Mouse (Mus musculus) heart, embryonic 16.5 days (tissue): ENCODE measurements at regions not wholly inside any gene's neighbourhood (a gene's known extent, or its start where the extent isn't known, plus 50 kb on each side); places are given as distances from the start of the nearest gene placed in this dataset.

Source experiments
- ATAC-seq: fragments of 200-750 bp; cut with Nextera tagmentation; replicated peaks from 2 replicates; pipeline ENCODE4 v1.8.0; 2017; ENCODE audit warnings: moderate number of reproducible peaks; ENCODE audit not compliant: insufficient read depth, low FRiP score; ENCODE audit errors: extremely low read depth
- H3K27ac ChIP-seq: fragments of 300-500 bp; sonication (generic); 2 replicates; pipeline ENCODE4 v1.5.1; 2014; ENCODE audit warnings: mild to moderate bottlenecking, low read length, control low read depth, moderate library complexity
- H3K27me3 ChIP-seq: fragments of 300-500 bp; sonication (generic); 2 replicates; pipeline ENCODE4 v1.6.1; 2014; ENCODE audit warnings: low read length, mixed read lengths; ENCODE audit not compliant: control insufficient read depth, insufficient read depth
- H3K36me3 ChIP-seq: fragments of 300-500 bp; sonication (generic); 2 replicates; pipeline ENCODE4 v1.6.1; 2014; ENCODE audit not compliant: control insufficient read depth, insufficient read depth
- H3K4me1 ChIP-seq: fragments of 300-500 bp; sonication (generic); 2 replicates; pipeline ENCODE4 v1.6.1; 2014; ENCODE audit warnings: low read length, mixed read lengths; ENCODE audit not compliant: control insufficient read depth, insufficient read depth
- H3K4me2 ChIP-seq: fragments of 300-500 bp; sonication (generic); 2 replicates; pipeline ENCODE4 v1.6.1; 2014; ENCODE audit warnings: low read depth, mild to moderate bottlenecking, control low read depth, low read length
- H3K4me3 ChIP-seq: fragments of 300-500 bp; sonication (generic); 2 replicates; pipeline ENCODE4 v1.5.1; 2014; ENCODE audit warnings: mild to moderate bottlenecking, control low read depth, low read length
- H3K9ac ChIP-seq: fragments of 300-500 bp; sonication (generic); 2 replicates; pipeline ENCODE4 v1.6.1; 2014; ENCODE audit warnings: low read length, control low read depth
- H3K9me3 ChIP-seq: fragments of 300-500 bp; sonication (generic); replicated peaks from 2 replicates; pipeline ENCODE4 v1.6.1; 2016; ENCODE audit warnings: low read length; ENCODE audit not compliant: control insufficient read depth
- WGBS: fragments of 180-500 bp; shearing (Covaris S2); extraction: QIAGEN DNeasy Blood & Tissue Kit; methylation state at CpG from one replicate; pipeline ENCODE4 v1.1.7; 2014; 5-methylcytosine and 5-hydroxymethylcytosine counted together

DNA sequence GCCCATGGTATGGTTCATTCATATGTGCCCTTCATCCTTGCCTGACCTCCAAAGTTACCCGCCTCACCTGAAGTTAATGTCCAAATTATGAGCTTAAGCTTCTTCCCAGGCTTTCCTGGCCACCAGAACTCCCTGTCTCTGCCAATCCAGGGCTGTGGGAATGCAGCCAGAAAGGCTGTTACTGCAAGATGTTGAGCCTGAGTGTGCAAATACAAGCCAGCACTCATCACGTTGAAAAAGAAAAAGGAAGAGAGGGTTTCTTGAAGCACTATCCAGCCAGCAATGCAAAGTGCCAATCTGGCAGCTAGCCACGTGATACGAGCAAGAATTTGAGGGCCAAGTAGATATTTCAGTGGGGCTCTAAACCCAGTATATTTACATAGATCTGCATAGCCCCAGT is 213.7 kb downstream of the Hs3st3b1 start:
- Histone ChIP-seq H3K4me1 (peaks cover 10% of the 10 kb centered on the region), H3K27me3 (no peaks in the 10 kb centered on the region), H3K4me3 (no peak overlapping the region), H3K27ac (no peak overlapping the region), H3K4me2 (no peak overlapping the region), H3K9ac (no peak overlapping the region), H3K36me3 (no peaks in the 10 kb centered on the region), H3K9me3 (no peaks in the 10 kb centered on the region)
- no peak for ATAC-seq
- 31% methylated on average over 4 of the region's 4 CpGs for WGBS

DNA sequence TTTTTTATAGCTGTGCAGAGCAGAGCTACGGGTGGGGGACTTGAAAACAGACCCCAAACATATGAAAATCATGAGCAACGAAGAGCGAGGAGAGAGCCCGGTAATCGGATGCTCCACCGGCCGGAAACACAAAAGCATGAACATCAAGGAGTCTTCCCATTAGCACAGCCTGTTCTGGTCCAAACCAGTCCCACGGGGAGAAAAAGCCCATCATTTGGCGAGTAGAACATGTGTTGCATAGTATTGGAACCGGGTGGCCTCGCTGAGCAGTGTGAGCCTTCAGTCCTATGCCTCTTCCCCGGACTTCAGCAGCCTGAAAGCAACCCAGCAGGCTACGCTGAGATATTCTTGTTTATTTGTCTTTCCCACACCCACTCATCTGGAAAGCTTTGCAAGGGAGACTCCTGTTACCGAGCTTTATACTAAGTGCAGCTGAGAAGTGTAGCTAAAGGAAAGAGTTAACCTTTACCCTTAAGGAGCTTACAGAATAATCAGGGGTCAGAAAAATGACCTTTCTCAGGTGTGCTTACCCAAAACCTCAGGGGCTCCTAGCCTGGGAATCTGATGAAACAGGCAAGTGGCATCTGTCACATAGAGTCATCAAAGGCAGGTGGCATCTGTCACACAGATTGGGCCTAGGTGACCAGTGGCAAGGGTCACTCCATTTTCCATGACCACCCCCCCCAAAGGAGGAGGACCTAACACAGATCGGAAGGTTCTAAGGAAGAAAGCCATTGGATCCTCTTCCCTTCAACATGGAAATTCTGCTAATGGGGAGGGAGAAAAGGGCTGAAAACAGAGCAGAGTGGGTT is 209.8 kb downstream of the Hs3st3b1 start:
- WGBS = 63% methylated on average over 15 of the region's 15 CpGs
- no peak for ATAC-seq
- Histone ChIP-seq H3K36me3 (no peaks in the 10 kb centered on the region), H3K4me3 (no peak overlapping the region), H3K27ac (no peak overlapping the region), H3K9me3 (no peaks in the 10 kb centered on the region), H3K9ac (no peak overlapping the region), H3K4me1 (peaks cover 3% of the 10 kb centered on the region; the same call in 1 of the 2 replicates), H3K4me2 (no peak overlapping the region), H3K27me3 (no peaks in the 10 kb centered on the region)

DNA sequence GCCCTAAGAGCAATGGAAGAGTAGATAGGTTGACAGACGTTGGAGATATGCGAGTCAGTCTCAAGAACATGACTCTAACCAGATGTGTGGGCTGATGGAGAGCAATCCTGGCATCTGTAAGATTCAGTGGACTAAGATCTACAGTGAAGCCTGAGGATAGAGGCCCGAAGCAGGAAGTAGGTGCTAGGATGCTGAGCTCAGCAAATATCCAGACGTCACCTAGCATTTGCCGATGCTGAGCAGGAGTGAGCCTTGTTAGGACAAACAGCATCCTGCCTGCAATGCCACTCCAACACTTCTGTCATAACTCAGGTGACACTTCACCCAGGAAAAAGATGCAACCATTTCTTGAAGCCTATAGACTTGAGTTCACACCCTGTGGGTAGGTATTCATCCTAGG is 199.8 kb downstream of the Hs3st3b1 start:
- H3K27ac ChIP-seq = no peak overlapping the region
- no peak overlapping the region for H3K4me3 ChIP-seq
- no peaks in the 10 kb centered on the region for H3K36me3 ChIP-seq
- H3K27me3 ChIP-seq = no peaks in the 10 kb centered on the region
- H3K4me2 ChIP-seq = no peak overlapping the region
- WGBS = 83% methylated on average over 5 of the region's 5 CpGs
- no peaks in the 10 kb centered on the region for H3K9me3 ChIP-seq
- ATAC-seq = no peak
- H3K9ac ChIP-seq = no peak overlapping the region
- H3K4me1 ChIP-seq = no peaks in the 10 kb centered on the region

DNA sequence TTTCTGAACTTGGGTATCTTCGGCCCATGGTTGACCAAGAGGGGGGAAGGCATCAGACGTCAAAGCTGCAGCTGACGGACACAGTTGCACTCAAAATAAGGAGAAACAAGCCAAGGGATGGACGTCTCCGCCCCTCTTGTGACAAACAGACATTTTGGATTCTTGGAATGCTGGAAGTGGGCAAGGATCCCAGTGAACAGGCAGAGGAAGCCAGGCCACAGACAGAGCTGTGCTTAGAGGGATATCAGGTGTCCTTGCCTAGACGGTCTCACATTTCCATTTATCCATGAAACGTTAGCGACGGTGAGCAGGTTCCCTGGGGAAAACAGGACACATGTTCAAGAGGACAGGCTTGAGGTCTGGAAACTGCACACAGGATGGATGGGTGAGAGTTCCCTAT is 191.2 kb downstream of the Hs3st3b1 start:
- no peak for ATAC-seq
- Histone ChIP-seq H3K27me3 (no peaks in the 10 kb centered on the region), H3K4me2 (no peak overlapping the region), H3K27ac (no peak overlapping the region), H3K36me3 (no peaks in the 10 kb centered on the region), H3K9ac (no peak overlapping the region), H3K9me3 (no peaks in the 10 kb centered on the region), H3K4me3 (no peak overlapping the region), H3K4me1 (no peaks in the 10 kb centered on the region)
- WGBS = 66% methylated on average over 9 of the region's 9 CpGs

DNA sequence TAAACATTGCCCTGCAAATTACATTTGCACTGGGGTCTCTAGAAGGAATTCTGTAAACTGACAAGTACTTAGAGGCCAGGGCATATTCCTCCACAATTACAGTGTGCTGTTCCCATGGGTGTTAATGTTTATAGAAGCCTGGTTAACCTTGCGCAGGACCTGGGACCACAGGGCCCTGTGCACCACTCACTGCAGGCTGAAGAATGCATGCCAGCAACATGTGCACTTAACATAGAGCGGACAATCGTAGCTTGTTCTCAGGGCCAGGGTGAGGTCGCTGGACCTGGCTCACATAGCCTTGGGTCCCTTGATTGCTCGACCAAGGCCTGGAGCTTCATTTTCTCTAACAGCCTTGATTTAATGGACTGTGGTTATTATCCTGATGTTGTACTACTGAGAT is 168.8 kb downstream of the Hs3st3b1 start:
- peaks cover 7% of the 10 kb centered on the region for H3K4me1 ChIP-seq
- H3K4me2 ChIP-seq = no peak overlapping the region
- H3K27me3 ChIP-seq = no peaks in the 10 kb centered on the region
- H3K9ac ChIP-seq = no peak overlapping the region
- H3K27ac ChIP-seq = no peak overlapping the region
- ATAC-seq = no peak
- H3K36me3 ChIP-seq = no peaks in the 10 kb centered on the region
- WGBS = 70% methylated on average over 5 of the region's 5 CpGs
- H3K9me3 ChIP-seq = no peaks in the 10 kb centered on the region
- H3K4me3 ChIP-seq = no peak overlapping the region

DNA sequence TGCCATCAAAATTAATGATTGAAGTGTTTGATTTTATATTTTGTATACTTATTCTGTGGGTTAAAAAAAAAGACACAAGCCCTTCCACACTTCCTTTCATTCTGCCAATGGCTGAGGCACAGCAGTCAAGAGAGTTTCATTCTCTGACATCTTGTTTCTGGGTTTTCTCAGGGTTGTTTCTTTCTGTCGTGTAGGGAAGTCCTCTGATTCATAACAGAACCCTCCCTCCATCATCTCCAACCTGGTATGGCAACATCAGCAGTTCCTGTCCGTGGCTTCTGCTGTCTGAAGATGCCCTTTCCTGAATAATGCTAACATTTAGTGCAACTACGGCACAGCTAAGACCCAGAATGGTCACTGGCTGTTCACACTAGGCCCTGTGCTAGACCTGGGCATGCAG is 167.3 kb downstream of the Hs3st3b1 start:
- no peaks in the 10 kb centered on the region for H3K36me3 ChIP-seq
- H3K9me3 ChIP-seq = no peaks in the 10 kb centered on the region
- H3K27ac ChIP-seq = no peak overlapping the region
- H3K27me3 ChIP-seq = no peaks in the 10 kb centered on the region
- no peak overlapping the region for H3K9ac ChIP-seq
- no peak overlapping the region for H3K4me3 ChIP-seq
- WGBS = 55% methylated on average over 3 of the region's 3 CpGs
- no peak for ATAC-seq
- no peak overlapping the region for H3K4me2 ChIP-seq
- H3K4me1 ChIP-seq = peaks cover 7% of the 10 kb centered on the region

DNA sequence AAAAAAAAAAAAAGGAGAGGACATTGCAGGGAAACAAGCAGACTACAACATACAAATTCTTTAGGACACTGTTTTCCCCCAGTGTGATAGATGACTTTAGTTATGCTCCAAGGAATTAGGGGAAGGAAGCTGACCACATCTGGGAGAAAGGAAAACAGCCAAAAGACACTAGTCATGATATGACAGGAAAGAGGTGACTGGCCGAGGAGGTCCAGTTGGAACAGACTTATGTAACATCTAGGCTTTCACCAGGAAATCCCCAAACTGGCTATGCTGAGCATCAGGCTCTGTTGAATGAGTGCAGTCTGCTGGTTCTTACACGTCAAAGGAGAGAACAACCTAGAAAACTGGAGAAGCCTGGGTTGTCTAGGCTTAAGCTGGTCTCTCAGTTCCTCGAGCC is 163.8 kb downstream of the Hs3st3b1 start:
- H3K4me2 ChIP-seq = no peak overlapping the region
- no peaks in the 10 kb centered on the region for H3K27me3 ChIP-seq
- WGBS = 66% methylated on average over 3 of the region's 3 CpGs
- H3K9me3 ChIP-seq = no peaks in the 10 kb centered on the region
- H3K4me1 ChIP-seq = no peaks in the 10 kb centered on the region
- H3K36me3 ChIP-seq = no peaks in the 10 kb centered on the region
- H3K4me3 ChIP-seq = no peak overlapping the region
- no peak overlapping the region for H3K9ac ChIP-seq
- no peak for ATAC-seq
- no peak overlapping the region for H3K27ac ChIP-seq

DNA sequence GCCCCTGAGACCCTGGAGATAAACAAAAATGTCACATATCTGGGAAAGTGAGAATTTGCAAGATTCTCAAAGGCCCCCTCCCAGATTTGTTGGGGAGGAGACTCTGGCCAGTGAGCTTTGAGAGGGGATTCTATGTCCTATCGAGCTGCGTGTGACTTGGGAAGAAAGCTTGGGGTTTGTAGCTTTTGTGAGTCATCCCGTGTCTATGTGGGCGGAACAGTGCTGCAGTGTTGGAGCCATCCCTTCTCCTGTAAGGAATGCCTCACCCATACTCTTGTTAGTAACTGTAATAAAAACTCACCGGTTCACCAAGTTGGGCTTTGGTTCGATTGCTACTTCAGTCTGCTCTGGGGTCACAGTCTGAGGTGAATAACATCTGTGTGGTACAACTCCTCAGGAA is 160.5 kb downstream of the Hs3st3b1 start:
- Histone ChIP-seq H3K27me3 (no peaks in the 10 kb centered on the region), H3K4me1 (no peaks in the 10 kb centered on the region), H3K9ac (no peak overlapping the region), H3K27ac (no peak overlapping the region), H3K4me3 (no peak overlapping the region), H3K4me2 (no peak overlapping the region), H3K9me3 (no peaks in the 10 kb centered on the region), H3K36me3 (no peaks in the 10 kb centered on the region)
- no peak for ATAC-seq
- 67% methylated on average over 6 of the region's 6 CpGs for WGBS

DNA sequence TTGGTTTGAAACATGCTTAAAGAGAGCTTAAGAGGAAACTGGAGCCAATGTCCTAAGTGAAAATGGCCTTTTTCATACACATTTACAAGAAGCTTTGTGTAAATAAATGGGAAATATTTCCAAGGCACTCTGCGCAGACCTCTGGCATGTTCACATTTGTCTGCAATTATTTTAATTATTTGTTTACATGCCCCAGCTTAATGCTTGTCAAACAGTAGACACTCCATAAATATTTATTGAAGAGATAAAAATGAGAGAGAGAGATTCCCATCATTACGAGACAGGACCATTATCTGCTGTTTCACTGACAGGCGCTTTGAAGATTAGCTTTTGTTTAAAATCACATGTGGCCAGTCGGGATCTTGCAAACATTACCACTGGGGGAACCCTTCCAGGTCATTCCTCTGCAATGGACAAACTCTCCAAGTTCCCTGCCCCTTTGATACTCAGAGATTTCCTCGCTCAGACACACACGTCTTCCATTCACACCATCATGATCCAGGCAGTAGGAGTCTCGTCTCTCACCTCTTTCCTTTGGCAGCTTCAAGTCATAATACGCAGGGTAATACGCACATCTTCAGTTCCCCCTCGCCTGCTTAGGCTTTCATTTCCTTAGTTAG is 154.3 kb downstream of the Hs3st3b1 start:
- H3K27me3 ChIP-seq = no peaks in the 10 kb centered on the region
- H3K9me3 ChIP-seq = no peaks in the 10 kb centered on the region; the same call in 1 of the 2 replicates
- H3K9ac ChIP-seq = no peak overlapping the region
- no peak overlapping the region for H3K4me3 ChIP-seq
- WGBS = 59% methylated on average over 10 of the region's 10 CpGs
- H3K36me3 ChIP-seq = no peaks in the 10 kb centered on the region
- no peaks in the 10 kb centered on the region for H3K4me1 ChIP-seq
- H3K27ac ChIP-seq = no peak overlapping the region
- no peak for ATAC-seq
- H3K4me2 ChIP-seq = no peak overlapping the region
